Mouse (Mus musculus) liver, embryonic 14.5 days (tissue): ENCODE results near the gene Ficd. TPM values are rescaled to one million over a fixed set of nuclear protein-coding genes. Genes with fewer than 3 reads are reported as not detected.

Experiments used
- ATAC-seq: fragments of 200-750 bp; cut with Nextera tagmentation; 2 replicates; pipeline ENCODE4 v1.8.0; 2017; ENCODE audit warnings: moderate number of reproducible peaks, mild to moderate bottlenecking, moderate library complexity; ENCODE audit not compliant: insufficient read depth
- DNase-seq, 3 experiments: peaks; one replicate each; pipeline ENCODE4 v3.0.0-alpha.2; 2012 to 2013; ENCODE audit warnings: low read depth in 3 of 3, low spot score in 3 of 3
- H3K27ac ChIP-seq: fragments of 300-500 bp; sonication (generic); 2 replicates; pipeline ENCODE4 v1.5.1; 2014; ENCODE audit warnings: moderate library complexity, mild to moderate bottlenecking, control low read depth, inconsistent platforms
- H3K27me3 ChIP-seq: fragments of 300-500 bp; sonication (generic); 2 replicates; pipeline ENCODE4 v1.6.1; 2014; ENCODE audit warnings: mild to moderate bottlenecking, low read length, moderate library complexity; ENCODE audit not compliant: control insufficient read depth, insufficient read depth
- H3K36me3 ChIP-seq: fragments of 300-500 bp; sonication (generic); replicated peaks from 2 replicates; pipeline ENCODE4 v1.6.1; 2014; ENCODE audit warnings: low read depth; ENCODE audit not compliant: control insufficient read depth, insufficient read depth
- H3K4me1 ChIP-seq, 2 experiments: fragments of 200-500 bp in 1 of 2; fragments of 300-500 bp in 1 of 2; sonication (generic) in 1 of 2; replicated peaks; 2 replicates each; pipeline ENCODE4 v1.6.1; 2012 to 2014; ENCODE audit warnings: antibody characterized with exemption in 1 of 2, inconsistent platforms in 1 of 2, low read length in 1 of 2; ENCODE audit not compliant: control insufficient read depth in 2 of 2, insufficient read depth in 2 of 2
- H3K4me2 ChIP-seq: fragments of 300-500 bp; sonication (generic); 2 replicates; pipeline ENCODE4 v1.6.1; 2014; ENCODE audit warnings: low read depth, mild to moderate bottlenecking, control low read depth, moderate library complexity
- H3K4me3 ChIP-seq, 2 experiments: fragments of 200-500 bp in 1 of 2; fragments of 300-500 bp in 1 of 2; sonication (generic) in 1 of 2; 2 replicates each; pipeline ENCODE4 v1.5.1; 2012 to 2014; ENCODE audit warnings: low read depth in 2 of 2, low read length in 2 of 2, mild to moderate bottlenecking in 2 of 2, control low read depth in 1 of 2, inconsistent platforms in 1 of 2, moderate library complexity in 1 of 2; ENCODE audit not compliant: insufficient read depth in 1 of 2
- H3K9ac ChIP-seq: fragments of 300-500 bp; sonication (generic); replicated peaks from 2 replicates; pipeline ENCODE4 v1.6.1; 2014; ENCODE audit warnings: mild to moderate bottlenecking, control low read depth, moderate library complexity
- H3K9me3 ChIP-seq: fragments of 300-500 bp; sonication (generic); 2 replicates; pipeline ENCODE4 v1.6.1; 2016; ENCODE audit warnings: low read length, mixed read lengths; ENCODE audit not compliant: control insufficient read depth
- CTCF ChIP-seq: IDR thresholded peaks from 2 replicates; pipeline ENCODE4 v1.5.1; 2016; ENCODE audit warnings: antibody characterized with exemption, low read depth, control low read depth
- EP300 ChIP-seq: IDR thresholded peaks from 2 replicates; pipeline ENCODE4 v1.6.1; 2016; ENCODE audit warnings: antibody characterized with exemption, low read depth
- WGBS: fragments of 180-500 bp; shearing (Covaris S2); extraction: QIAGEN DNeasy Blood & Tissue Kit; methylation state at CpG from one replicate; pipeline ENCODE4 v1.1.7; 2014; ENCODE audit not compliant: insufficient replicate concordance; 5-methylcytosine and 5-hydroxymethylcytosine counted together
- polyA plus RNA-seq, 2 experiments: library from polyadenylated mRNA; depleted of rRNA in 1 of 2; stranded (reverse) in 1 of 2; unstranded in 1 of 2; fragments of >200 nt; fragmentation: Nextera tagmentation in 1 of 2; extraction: Ambion mirVana in 1 of 2; gene quantifications; 2 replicates each; pipeline versions ENCODE4 v1.2.1 to v1.2.3; 2012 to 2014

Gene Ficd
- polyA plus RNA-seq, 2 experiments = 1.1 to 1.3 TPM

DNA sequence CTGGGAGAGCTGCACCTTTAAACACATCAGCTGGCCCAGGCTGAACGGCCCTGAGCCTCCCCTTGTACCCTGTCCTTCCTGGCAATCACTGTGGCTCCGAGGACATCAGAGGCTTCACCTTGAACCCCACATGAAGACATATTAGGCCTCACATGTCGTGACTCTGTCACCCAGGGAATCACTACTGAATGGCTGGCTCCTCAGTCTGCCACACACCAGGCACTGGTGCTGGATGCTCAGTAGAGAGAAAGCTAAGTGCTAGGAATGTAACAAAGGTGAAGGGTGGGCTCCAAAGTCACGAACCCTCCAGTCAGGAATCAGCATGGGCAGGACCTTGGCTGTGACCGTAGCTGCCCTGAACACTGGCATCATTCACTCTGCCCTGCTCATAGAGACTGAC, 44.0 kb downstream of the Ficd start:
- ATAC-seq = no peak
- Histone ChIP-seq H3K27me3 (no peaks in the 10 kb centered on the region), H3K4me3 (no peak overlapping the region), H3K9ac (no peak overlapping the region), H3K9me3 (no peaks in the 10 kb centered on the region), H3K4me1 (no peaks in the 10 kb centered on the region), H3K36me3 (peaks cover 19% of the 10 kb centered on the region), H3K27ac (no peak overlapping the region), H3K4me2 (no peak overlapping the region)
- no peak for DNase-seq
- 67% methylated on average over 5 of the region's 5 CpGs for WGBS
- TF ChIP-seq EP300 = no peak

DNA sequence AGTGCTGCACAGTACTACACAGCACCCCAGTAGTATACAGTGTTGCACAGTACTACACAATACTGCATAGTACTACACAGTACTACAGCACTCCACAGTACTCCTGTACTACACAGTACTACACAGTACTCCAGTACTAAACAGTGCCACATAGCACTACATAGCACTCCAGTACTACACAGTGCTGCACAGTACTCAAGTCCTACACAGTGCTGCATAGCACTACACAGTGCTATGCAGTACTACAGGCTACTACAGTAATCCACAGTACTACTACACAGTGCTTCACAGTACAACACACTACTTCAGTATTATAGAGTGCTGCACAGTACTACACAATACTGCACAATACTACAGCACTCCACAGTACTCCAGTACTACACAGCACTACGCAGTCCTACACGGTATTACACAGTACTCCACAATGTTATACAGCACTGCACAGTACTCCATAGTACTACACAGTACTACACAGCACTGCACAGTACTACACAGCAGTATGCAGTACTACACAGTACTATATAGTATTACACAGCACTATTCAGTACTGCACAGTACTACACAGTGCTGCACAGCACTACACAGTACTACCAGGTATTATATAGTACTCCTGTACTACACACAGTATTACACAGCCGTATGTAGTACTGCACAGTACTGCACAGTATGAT, 44.6 kb downstream of the Ficd start:
- H3K4me2 ChIP-seq = no peak overlapping the region
- H3K36me3 ChIP-seq = peaks cover 19% of the 10 kb centered on the region
- no peak overlapping the region for H3K27ac ChIP-seq
- TF ChIP-seq CTCF = no peak
- DNase-seq (no peak), ATAC-seq (peak; percentile 12; the same call in 1 of the 2 replicates)
- WGBS = 75% methylated on average over 3 of the region's 3 CpGs
- H3K9ac ChIP-seq = no peak overlapping the region
- H3K9me3 ChIP-seq = no peaks in the 10 kb centered on the region
- no peaks in the 10 kb centered on the region for H3K4me1 ChIP-seq
- H3K4me3 ChIP-seq = no peak overlapping the region
- H3K27me3 ChIP-seq = no peaks in the 10 kb centered on the region

DNA sequence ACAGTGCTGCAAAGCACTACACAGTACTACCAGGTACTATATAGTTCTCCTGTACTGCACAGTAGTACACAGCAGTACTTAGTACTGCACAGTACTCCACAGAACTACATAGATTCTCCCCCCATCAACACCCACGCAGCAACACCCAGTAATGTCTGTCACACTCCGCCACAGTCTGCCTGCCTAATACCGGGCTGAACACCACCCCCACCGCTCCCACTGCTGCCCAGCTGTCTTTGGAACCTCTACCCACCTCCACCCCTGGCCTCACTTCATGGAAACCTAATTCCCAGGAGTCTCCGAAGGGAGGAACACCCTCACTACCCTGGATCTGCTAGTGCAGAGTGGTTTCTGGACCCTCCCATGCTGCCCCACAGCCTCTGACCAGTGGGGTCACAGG, 45.2 kb downstream of the Ficd start:
- WGBS = 76% methylated on average over 5 of the region's 5 CpGs
- no peak for ATAC-seq
- no peak for DNase-seq
- Histone ChIP-seq H3K27me3 (no peaks in the 10 kb centered on the region), H3K9ac (no peak overlapping the region), H3K36me3 (peaks cover 15% of the 10 kb centered on the region), H3K9me3 (no peaks in the 10 kb centered on the region), H3K27ac (no peak overlapping the region), H3K4me3 (no peak overlapping the region), H3K4me2 (no peak overlapping the region), H3K4me1 (no peaks in the 10 kb centered on the region)
- TF ChIP-seq CTCF (no peak), EP300 (no peak)

DNA sequence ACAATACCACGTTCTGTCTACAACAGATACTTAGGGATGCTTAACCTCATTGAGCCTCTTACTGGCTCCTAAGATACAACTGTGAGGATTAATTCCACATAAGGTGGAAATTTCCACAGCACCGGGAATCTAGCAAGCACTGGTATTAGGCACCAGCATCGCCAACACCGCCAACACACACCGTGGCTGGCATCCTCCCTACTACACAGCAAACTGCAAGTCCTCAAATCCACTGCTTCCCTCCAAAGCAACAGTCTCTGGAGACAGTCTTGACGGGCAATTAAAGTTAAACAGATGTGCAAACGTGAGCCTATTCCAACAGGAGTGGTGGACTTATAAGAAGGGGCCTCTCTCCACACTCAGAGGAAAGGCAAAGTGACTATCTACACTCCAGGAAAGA, 45.7 kb downstream of the Ficd start:
- Histone ChIP-seq H3K4me3 (no peak overlapping the region), H3K4me1 (no peaks in the 10 kb centered on the region), H3K27ac (no peak overlapping the region), H3K9ac (no peak overlapping the region), H3K4me2 (no peak overlapping the region), H3K9me3 (no peaks in the 10 kb centered on the region), H3K27me3 (no peaks in the 10 kb centered on the region), H3K36me3 (peaks cover 10% of the 10 kb centered on the region)
- TF ChIP-seq EP300 (no peak), CTCF (no peak)
- WGBS = 67% methylated on average over 7 of the region's 7 CpGs
- DNase-seq (no peak), ATAC-seq (no peak)

DNA sequence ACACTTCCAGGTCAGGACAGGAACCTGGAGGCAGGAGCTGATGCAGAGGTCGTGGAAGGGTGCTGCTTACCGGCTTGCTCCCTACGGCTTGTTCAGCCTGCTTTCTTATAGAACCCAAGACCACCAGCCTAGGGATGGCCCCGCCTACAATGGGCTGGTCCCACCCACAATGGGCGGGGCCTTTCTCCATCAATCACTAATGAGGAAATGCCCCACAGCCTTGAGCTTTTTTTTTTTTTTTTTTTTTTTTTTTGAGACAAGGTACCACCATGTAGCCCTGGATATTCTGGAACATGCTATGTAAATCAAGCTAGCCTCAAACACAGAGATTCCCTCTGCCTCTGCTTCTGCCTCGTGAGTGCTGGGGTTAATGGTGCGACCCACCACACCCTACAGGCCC, 46.3 kb downstream of the Ficd start:
- DNase-seq (no peak), ATAC-seq (no peak)
- Histone ChIP-seq H3K4me1 (no peaks in the 10 kb centered on the region), H3K27ac (no peak overlapping the region), H3K9me3 (no peaks in the 10 kb centered on the region), H3K9ac (no peak overlapping the region), H3K4me3 (no peak overlapping the region), H3K4me2 (no peak overlapping the region), H3K36me3 (peaks cover 6% of the 10 kb centered on the region), H3K27me3 (no peaks in the 10 kb centered on the region)
- 55% methylated on average over 7 of the region's 7 CpGs for WGBS
- TF ChIP-seq CTCF (no peak), EP300 (no peak)
